Mouse (Mus musculus) frontal cortex, postnatal 14 days (tissue): ENCODE measurements around the gene Mug1.
"Not testable (repeated sequence)": the region's sequence is repeated elsewhere in the genome, so short reads cannot be mapped to it uniquely, and the experiment has no call there.

ENCODE experiments used
- DNase-seq, 2 experiments: peaks; one replicate each; pipeline ENCODE4 v3.0.0; 2022; ENCODE audit warnings: low spot score in 2 of 2

Mug1 gene

DNA sequence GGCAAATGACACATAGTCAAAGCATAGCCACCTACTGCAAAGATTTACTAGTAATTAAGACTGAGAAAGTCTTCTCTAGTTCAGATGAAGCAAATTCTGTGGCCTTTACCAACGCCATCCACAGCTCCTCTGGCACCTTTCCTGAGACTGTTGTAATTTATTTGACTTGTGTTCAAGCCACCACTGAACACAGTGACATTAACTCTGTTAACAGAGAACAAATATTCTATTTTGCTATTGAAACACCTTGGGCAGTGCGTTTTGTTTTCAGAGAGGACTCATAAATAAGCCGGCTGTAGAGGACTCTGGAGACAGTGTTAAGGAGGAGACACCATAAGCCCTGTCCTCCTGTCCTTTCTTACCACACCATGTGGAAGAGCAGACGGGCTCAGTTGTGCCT, at the start of gene Mug1:
Gene Mug1 (plus strand): TSS at position 271 of the 400 bp plus-strand sequence.
- DNase-seq = not testable (repeated sequence)

DNA sequence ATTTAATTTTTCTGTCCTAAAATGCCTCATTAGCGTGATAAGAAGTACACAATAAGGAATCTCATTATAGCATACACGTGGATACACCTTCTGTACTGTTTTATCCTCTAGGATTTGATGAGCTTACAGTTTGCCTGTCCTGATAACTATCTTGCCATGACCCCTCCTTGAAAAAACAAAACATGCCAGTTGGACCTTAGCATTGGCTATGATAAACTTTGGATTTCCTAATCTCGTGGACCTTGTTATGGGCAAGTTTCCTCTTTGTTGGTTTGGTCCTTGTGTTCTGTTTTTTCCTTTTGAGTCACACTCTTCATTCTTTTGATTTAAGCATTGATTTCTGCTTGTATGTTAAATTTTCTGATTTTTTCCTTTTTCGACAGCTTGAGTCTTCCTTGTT, 10.3 kb upstream of the Mug1 start:
- DNase-seq = no peak

DNA sequence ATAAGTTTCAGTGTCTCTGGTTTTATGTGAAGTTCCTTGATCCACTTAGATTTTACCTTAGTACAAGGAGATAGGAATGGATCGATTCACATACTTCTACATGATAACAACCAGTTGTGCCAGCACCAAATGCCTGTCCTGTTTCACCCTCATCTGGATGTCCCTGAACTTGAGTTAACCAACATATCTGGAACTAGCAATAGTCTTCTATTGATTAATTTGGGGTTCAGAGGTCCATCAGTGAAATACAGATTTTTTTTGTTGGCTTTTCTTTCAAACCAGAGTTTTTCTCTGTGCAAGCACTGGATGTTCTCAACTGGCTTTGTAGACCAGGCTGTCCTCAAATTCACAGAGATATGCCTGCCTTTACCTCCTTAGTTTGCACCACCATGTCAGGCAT, 2.0 kb upstream of the Mug1 start:
- DNase-seq = no peak

DNA sequence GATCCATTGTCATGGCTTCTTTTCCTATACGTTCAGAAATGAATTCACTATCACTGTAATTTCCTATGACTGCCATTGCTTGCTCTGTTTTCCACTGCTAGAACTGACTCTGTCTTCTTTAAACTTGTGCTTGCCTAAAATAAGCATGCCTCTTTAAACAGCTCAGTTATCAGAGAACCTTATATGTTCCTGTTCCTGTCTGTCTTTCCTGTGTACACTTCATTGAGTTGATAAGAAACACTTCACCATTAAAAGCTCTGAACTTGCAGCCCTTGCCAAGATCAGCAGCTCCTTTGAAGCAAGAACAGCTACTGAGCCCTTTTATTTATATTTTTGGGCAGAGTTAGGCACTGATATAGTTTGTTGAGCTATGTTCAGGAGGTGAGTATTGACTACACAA, 10.0 kb downstream of the Mug1 start:
- no peak for DNase-seq
